ENCODE assay signal across 8 mouse cellular contexts in genomic region chr4:136135874-136136728, GRCm38 (mm10). TPM values are rescaled to one million over a fixed set of nuclear protein-coding genes. Genes with fewer than 3 reads are reported as not detected.
DNase-seq lines count a peak whose midpoint lies in the region; ATAC-seq and TF ChIP-seq lines count a peak whose summit lies in the region.

No protein-coding gene starts in this region.

- no peak for DNase-seq in lung, adult 2 months
- no peak for DNase-seq in lung, adult 18-20 months
- DNase-seq in thymus, adult 2 months = no peak
- DNase-seq in cerebellum, postnatal 25 days = no peak
- DNase-seq in thymus, postnatal 10 days (ENCODE audit: low spot score in 2 of 2) = no peak

- no peak for ATAC-seq in heart, embryonic 11.5 days (replicated peaks; ENCODE audit: insufficient number of reproducible peaks, low FRiP score, low TSS enrichment)
- no peak for ATAC-seq in kidney, embryonic 15.5 days (replicated peaks; ENCODE audit: low FRiP score)
- no peak for ATAC-seq in midbrain, embryonic 12.5 days (ENCODE audit: low FRiP score, low read depth)

- H3K9ac ChIP-seq in heart, embryonic 11.5 days (ENCODE audit: low read depth, low read length) = no peak overlapping the region; the same call in 1 of the 2 replicates
- H3K9ac ChIP-seq in kidney, embryonic 15.5 days = peak overlapping the region; percentile 61; the same call in 1 of the 2 replicates
- H3K9ac ChIP-seq in midbrain, embryonic 12.5 days (replicated peaks) = peak overlapping the region; percentile 61

- 52% methylated on average over 9 of the region's 9 CpGs for WGBS in lung, adult 2 months
- 31% methylated on average over 9 of the region's 9 CpGs for WGBS in heart, embryonic 11.5 days (ENCODE audit: insufficient replicate concordance)
- 35% methylated on average over 9 of the region's 9 CpGs for WGBS in kidney, embryonic 15.5 days
- 21% methylated on average over 9 of the region's 9 CpGs for WGBS in midbrain, embryonic 12.5 days
- WGBS in thymus, adult 2 months = 91% methylated on average over 9 of the region's 9 CpGs

- peak; percentile 8; the same call in 1 of the 2 replicates for TF ChIP-seq POLR2A in lung, adult 2 months (IDR thresholded peaks at IDR 0.05; ENCODE audit: borderline replicate concordance, extremely low read depth, low read depth, low read length)
- no peak for TF ChIP-seq POLR2A in thymus, adult 2 months (IDR thresholded peaks at IDR 0.05; ENCODE audit: control insufficient read depth, extremely low read depth, insufficient read depth, low read length, poor library complexity)

- peak; percentile 38; the same call in 1 of the 2 replicates for TF ChIP-seq CTCF in lung, adult 2 months (IDR thresholded peaks at IDR 0.05; ENCODE audit: insufficient read depth, low read length)
- TF ChIP-seq CTCF in thymus, adult 2 months (IDR thresholded peaks at IDR 0.05; ENCODE audit: borderline replicate concordance, control insufficient read depth, extremely low read depth, insufficient read depth, low read length, poor library complexity) = no peak

- H3K4me1 ChIP-seq in lung, adult 2 months (ENCODE audit: control insufficient read depth, insufficient read depth, low read length) = peaks cover 16% of the 10 kb centered on the region
- H3K4me1 ChIP-seq in heart, embryonic 11.5 days (ENCODE audit: control insufficient read depth, insufficient read depth, low read length) = peaks cover 50% of the 10 kb centered on the region
- peaks cover 65% of the 10 kb centered on the region for H3K4me1 ChIP-seq in kidney, embryonic 15.5 days
- peaks cover 68% of the 10 kb centered on the region for H3K4me1 ChIP-seq in midbrain, embryonic 12.5 days
- H3K4me1 ChIP-seq in thymus, adult 2 months (replicated peaks; ENCODE audit: control insufficient read depth, insufficient read depth, low read length) = peaks cover 26% of the 10 kb centered on the region

- H3K36me3 ChIP-seq in heart, embryonic 11.5 days (ENCODE audit: control insufficient read depth, insufficient read depth, low read length) = no peaks in the 10 kb centered on the region
- no peaks in the 10 kb centered on the region for H3K36me3 ChIP-seq in kidney, embryonic 15.5 days
- H3K36me3 ChIP-seq in midbrain, embryonic 12.5 days = no peaks in the 10 kb centered on the region
- no peaks in the 10 kb centered on the region for H3K36me3 ChIP-seq in thymus, adult 2 months (ENCODE audit: control insufficient read depth, insufficient read depth, low read length)

- peak overlapping the region; percentile 97 for H3K27ac ChIP-seq in heart, embryonic 11.5 days (ENCODE audit: low read depth, low read length)
- peak overlapping the region; percentile 99 for H3K27ac ChIP-seq in kidney, embryonic 15.5 days
- H3K27ac ChIP-seq in midbrain, embryonic 12.5 days (replicated peaks) = peak overlapping the region; percentile 98
- no peak overlapping the region for H3K27ac ChIP-seq in thymus, adult 2 months (ENCODE audit: control insufficient read depth, insufficient read depth, low read length)

- H3K27me3 ChIP-seq in heart, embryonic 11.5 days (ENCODE audit: control insufficient read depth, insufficient read depth, low read length) = peaks cover 3% of the 10 kb centered on the region; the same call in 1 of the 2 replicates
- no peaks in the 10 kb centered on the region for H3K27me3 ChIP-seq in kidney, embryonic 15.5 days
- H3K27me3 ChIP-seq in midbrain, embryonic 12.5 days = no peaks in the 10 kb centered on the region
- H3K27me3 ChIP-seq in thymus, adult 2 months (ENCODE audit: control insufficient read depth, insufficient read depth, low read length) = no peaks in the 10 kb centered on the region; the same call in 1 of the 2 replicates

- no peaks in the 10 kb centered on the region for H3K9me3 ChIP-seq in heart, embryonic 11.5 days (replicated peaks; ENCODE audit: control insufficient read depth, low read length)
- no peaks in the 10 kb centered on the region for H3K9me3 ChIP-seq in kidney, embryonic 15.5 days (replicated peaks)
- no peaks in the 10 kb centered on the region for H3K9me3 ChIP-seq in midbrain, embryonic 12.5 days

- peak overlapping the region; percentile 88 for H3K4me2 ChIP-seq in heart, embryonic 11.5 days
- peak overlapping the region; percentile 74 for H3K4me2 ChIP-seq in kidney, embryonic 15.5 days
- H3K4me2 ChIP-seq in midbrain, embryonic 12.5 days (replicated peaks) = peak overlapping the region; percentile 60

- H3K4me3 ChIP-seq in lung, adult 2 months (replicated peaks; ENCODE audit: extremely low read depth, low read depth, low read length) = no peak overlapping the region
- H3K4me3 ChIP-seq in heart, embryonic 11.5 days (ENCODE audit: low read depth, low read length) = peak overlapping the region; percentile 50
- H3K4me3 ChIP-seq in kidney, embryonic 15.5 days (replicated peaks) = peak overlapping the region; percentile 44
- no peak overlapping the region for H3K4me3 ChIP-seq in midbrain, embryonic 12.5 days
- no peak overlapping the region for H3K4me3 ChIP-seq in thymus, adult 2 months (ENCODE audit: control insufficient read depth, insufficient read depth, low read length)

RNA-seq across cellular contexts. Expression of gene Id3, which starts 7.2 kb away (rescaled TPM):
- polyA plus RNA-seq in lung, adult 2 months (2012; rRNA removed) = 390 and 505 TPM in 2 replicates
- polyA plus RNA-seq in heart, embryonic 11.5 days (2014; fragmentation: Nextera tagmentation; extraction: Ambion mirVana) = 411 and 415 TPM in 2 replicates
- 862 and 905 TPM in 2 replicates for polyA plus RNA-seq in kidney, embryonic 15.5 days (2015; fragmentation: Nextera tagmentation; extraction: Ambion mirVana)
- polyA plus RNA-seq in midbrain, embryonic 12.5 days (2016; fragmentation: Nextera tagmentation; extraction: Ambion mirVana) = 355 and 390 TPM in 2 replicates
- 312 and 357 TPM in 2 replicates for polyA plus RNA-seq in thymus, adult 2 months (2012; rRNA removed)

RNA-seq across cellular contexts. Expression of gene E2f2, which starts 36.1 kb away (rescaled TPM):
- polyA plus RNA-seq in lung, adult 2 months (2012; rRNA removed) = 8.9 and 11.2 TPM in 2 replicates
- polyA plus RNA-seq in heart, embryonic 11.5 days (2014; fragmentation: Nextera tagmentation; extraction: Ambion mirVana) = 4.8 and 5.8 TPM in 2 replicates
- 9.7 and 10.5 TPM in 2 replicates for polyA plus RNA-seq in kidney, embryonic 15.5 days (2015; fragmentation: Nextera tagmentation; extraction: Ambion mirVana)
- 10.0 and 10.7 TPM in 2 replicates for polyA plus RNA-seq in midbrain, embryonic 12.5 days (2016; fragmentation: Nextera tagmentation; extraction: Ambion mirVana)
- 164 and 208 TPM in 2 replicates for polyA plus RNA-seq in thymus, adult 2 months (2012; rRNA removed)

Comparison
In these comparisons a context has a peak if more than half of its experiments do, and no peak if none do; other contexts are left out.
1. H3K4me3 ChIP-seq: peak in heart, embryonic 11.5 days (single experiment) and kidney, embryonic 15.5 days (single experiment); none in lung, adult 2 months (single experiment), midbrain, embryonic 12.5 days (single experiment) and thymus, adult 2 months (single experiment).
2. RNA of gene E2f2, which starts 36.1 kb away (polyA plus RNA-seq): 164 to 208 TPM in thymus, adult 2 months; 8.9 to 11.2 TPM in lung, adult 2 months, 10.0 to 10.7 TPM in midbrain, embryonic 12.5 days, 9.7 to 10.5 TPM in kidney, embryonic 15.5 days and 4.8 to 5.8 TPM in heart, embryonic 11.5 days; every median in the first group is over 10 times any median in the second.
3. Peak in every context shown above with its lines, with median percentiles within 50 percentile points of each other: H3K4me2 ChIP-seq.